Mouse (Mus musculus): Measurements from ENCODE around the gene Cdh23. TPM values are rescaled to one million over a fixed set of nuclear protein-coding genes. Genes with fewer than 3 reads are reported as not detected.

Gene Cdh23
- polyA plus RNA-seq, 1 experiment = 9.0 TPM

DNA sequence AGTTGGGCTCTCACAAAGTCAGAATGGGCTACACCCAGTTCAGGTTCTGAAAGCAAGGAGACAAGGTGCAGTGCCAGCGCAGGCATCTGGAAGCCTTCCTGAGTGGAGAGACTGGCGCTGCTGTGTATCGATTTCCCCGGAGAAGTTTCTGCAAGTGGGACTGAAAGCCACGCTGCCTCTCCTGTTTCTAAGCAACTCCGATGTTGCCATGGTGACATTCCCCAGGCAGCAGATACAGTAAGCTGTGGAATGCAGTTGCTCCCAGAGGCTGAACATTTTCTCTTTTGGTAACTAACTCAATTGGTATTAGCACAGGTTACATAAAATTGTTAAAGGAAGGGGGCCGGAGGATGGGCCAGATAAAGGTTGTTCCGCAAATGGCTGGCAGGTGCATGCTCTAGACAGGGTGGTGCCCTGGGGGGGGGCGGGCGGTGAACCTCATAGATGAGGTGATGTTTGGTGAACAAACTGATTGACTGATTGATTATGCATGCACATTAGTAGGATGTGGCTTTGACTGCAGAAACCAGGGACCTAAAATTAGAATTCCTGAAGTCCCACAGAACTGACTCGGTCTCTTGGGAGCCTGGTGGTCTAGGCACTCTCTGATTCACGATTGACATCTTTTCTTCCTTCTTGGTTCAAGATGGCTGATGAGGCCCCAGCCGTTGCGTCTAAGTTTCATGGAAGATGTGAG, 410.5 kb downstream of the Cdh23 start:
- TF ChIP-seq CTCF (IDR thresholded peaks at IDR 0.05; ENCODE audit: borderline replicate concordance, extremely low read depth, insufficient read depth, insufficient read length) (no peak), POLR2A (IDR thresholded peaks at IDR 0.05; ENCODE audit: borderline replicate concordance, extremely low read depth, insufficient read depth, insufficient read length, poor library complexity, severe bottlenecking) (no peak)

GRCm38 (mm10) chr10:60285183-60285582, 411.1 kb downstream of the Cdh23 start:
- TF ChIP-seq POLR2A (IDR thresholded peaks at IDR 0.05; ENCODE audit: borderline replicate concordance, extremely low read depth, insufficient read depth, insufficient read length, poor library complexity, severe bottlenecking) = no peak
- no peak for TF ChIP-seq CTCF (IDR thresholded peaks at IDR 0.05; ENCODE audit: borderline replicate concordance, extremely low read depth, insufficient read depth, insufficient read length)
- DNase-seq (ENCODE audit: low read depth) = no peak

More for the DNA sequence above, 410.5 kb downstream of the Cdh23 start:
- peak; percentile 96 for DNase-seq (ENCODE audit: low read depth)

GRCm38 (mm10) chr10:60284676-60285111, 411.6 kb downstream of the Cdh23 start:
- TF ChIP-seq POLR2A (IDR thresholded peaks at IDR 0.05; ENCODE audit: borderline replicate concordance, extremely low read depth, insufficient read depth, insufficient read length, poor library complexity, severe bottlenecking) (no peak), CTCF (IDR thresholded peaks at IDR 0.05; ENCODE audit: borderline replicate concordance, extremely low read depth, insufficient read depth, insufficient read length) (no peak)
- DNase-seq (ENCODE audit: low read depth) = peak; percentile 52

- TF ChIP-seq CTCF (IDR thresholded peaks at IDR 0.05; ENCODE audit: borderline replicate concordance, extremely low read depth, insufficient read depth, insufficient read length) = no peak
- no peak for TF ChIP-seq POLR2A (IDR thresholded peaks at IDR 0.05; ENCODE audit: borderline replicate concordance, extremely low read depth, insufficient read depth, insufficient read length, poor library complexity, severe bottlenecking)
- DNase-seq (ENCODE audit: low read depth) = no peak
These were observed 412.0 kb downstream of the Cdh23 start for GRCm38 (mm10) chr10:60284248-60284647.

GRCm38 (mm10) chr10:60282116-60283014, 413.9 kb downstream of the Cdh23 start:
- TF ChIP-seq POLR2A (IDR thresholded peaks at IDR 0.05; ENCODE audit: borderline replicate concordance, extremely low read depth, insufficient read depth, insufficient read length, poor library complexity, severe bottlenecking) = no peak
- TF ChIP-seq CTCF (IDR thresholded peaks at IDR 0.05; ENCODE audit: borderline replicate concordance, extremely low read depth, insufficient read depth, insufficient read length) = no peak
- no peak for DNase-seq (ENCODE audit: low read depth)

DNA sequence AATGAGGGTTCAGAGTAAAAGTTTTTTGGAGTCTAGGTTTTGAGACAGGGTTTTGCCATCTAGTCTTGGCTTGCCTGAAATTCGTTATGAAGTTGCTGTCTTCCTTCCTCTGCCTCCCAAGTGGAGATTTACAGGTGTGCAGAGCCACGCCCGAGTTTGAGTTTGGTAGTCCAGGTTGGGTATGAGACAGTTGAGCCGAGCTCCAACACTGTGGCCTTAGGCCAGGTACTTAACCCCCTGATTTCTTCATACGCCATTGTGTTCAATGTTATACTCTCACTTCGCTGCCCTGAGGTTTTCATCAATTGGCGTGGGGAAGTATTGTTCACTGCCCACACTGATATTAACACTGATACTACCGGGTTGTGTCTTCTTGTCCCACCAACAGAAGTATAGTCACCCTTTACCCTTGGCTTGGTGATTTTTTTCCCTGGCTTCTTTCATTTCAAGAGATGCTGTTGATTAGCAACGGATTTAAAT, 414.7 kb downstream of the Cdh23 start:
- TF ChIP-seq POLR2A (IDR thresholded peaks at IDR 0.05; ENCODE audit: borderline replicate concordance, extremely low read depth, insufficient read depth, insufficient read length, poor library complexity, severe bottlenecking) (no peak), CTCF (IDR thresholded peaks at IDR 0.05; ENCODE audit: borderline replicate concordance, extremely low read depth, insufficient read depth, insufficient read length) (no peak)
- DNase-seq (ENCODE audit: low read depth) = no peak

DNA sequence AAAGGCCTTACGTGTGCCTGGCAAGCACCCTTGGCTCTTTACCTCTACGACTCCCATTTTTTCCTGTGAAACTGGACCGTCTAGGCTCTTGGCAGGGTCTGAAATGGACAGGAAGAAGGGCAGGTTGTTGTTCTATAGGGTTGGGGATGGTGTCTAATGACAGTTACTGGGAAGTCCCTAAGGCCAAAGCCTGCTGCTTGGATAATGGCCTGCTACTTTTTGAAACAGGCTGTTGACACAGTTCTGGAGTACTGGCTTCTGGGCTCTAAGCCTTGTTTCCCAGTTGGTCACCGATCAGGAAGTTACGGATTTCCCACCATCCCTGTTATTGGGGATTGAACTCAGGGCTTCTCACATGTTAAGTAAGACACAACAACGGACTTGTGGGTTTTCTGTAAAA, 415.9 kb downstream of the Cdh23 start:
- no peak for DNase-seq (ENCODE audit: low read depth)
- TF ChIP-seq CTCF (IDR thresholded peaks at IDR 0.05; ENCODE audit: borderline replicate concordance, extremely low read depth, insufficient read depth, insufficient read length) (no peak), POLR2A (IDR thresholded peaks at IDR 0.05; ENCODE audit: borderline replicate concordance, extremely low read depth, insufficient read depth, insufficient read length, poor library complexity, severe bottlenecking) (no peak)

DNA sequence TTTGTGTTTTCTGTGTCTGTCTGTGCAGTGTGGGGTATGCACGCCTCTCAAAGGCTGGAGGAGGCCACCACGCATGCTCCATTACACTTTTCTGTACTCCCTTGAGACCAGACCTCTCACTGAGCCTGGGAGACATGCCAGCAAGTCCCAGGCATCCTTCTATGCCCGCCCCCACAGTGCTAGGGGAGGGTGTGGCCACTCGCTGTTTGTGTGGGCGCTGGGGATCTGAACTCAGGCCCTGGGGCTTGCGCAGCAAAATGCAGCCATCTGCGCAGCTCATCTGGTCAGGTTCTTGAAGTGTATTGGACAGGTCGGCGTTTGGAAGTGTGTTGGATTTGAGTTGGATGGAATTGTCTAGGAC, 416.4 kb downstream of the Cdh23 start:
- TF ChIP-seq POLR2A (IDR thresholded peaks at IDR 0.05; ENCODE audit: borderline replicate concordance, extremely low read depth, insufficient read depth, insufficient read length, poor library complexity, severe bottlenecking) (no peak), CTCF (IDR thresholded peaks at IDR 0.05; ENCODE audit: borderline replicate concordance, extremely low read depth, insufficient read depth, insufficient read length) (no peak)
- DNase-seq (ENCODE audit: low read depth) = peak; percentile 37

DNA sequence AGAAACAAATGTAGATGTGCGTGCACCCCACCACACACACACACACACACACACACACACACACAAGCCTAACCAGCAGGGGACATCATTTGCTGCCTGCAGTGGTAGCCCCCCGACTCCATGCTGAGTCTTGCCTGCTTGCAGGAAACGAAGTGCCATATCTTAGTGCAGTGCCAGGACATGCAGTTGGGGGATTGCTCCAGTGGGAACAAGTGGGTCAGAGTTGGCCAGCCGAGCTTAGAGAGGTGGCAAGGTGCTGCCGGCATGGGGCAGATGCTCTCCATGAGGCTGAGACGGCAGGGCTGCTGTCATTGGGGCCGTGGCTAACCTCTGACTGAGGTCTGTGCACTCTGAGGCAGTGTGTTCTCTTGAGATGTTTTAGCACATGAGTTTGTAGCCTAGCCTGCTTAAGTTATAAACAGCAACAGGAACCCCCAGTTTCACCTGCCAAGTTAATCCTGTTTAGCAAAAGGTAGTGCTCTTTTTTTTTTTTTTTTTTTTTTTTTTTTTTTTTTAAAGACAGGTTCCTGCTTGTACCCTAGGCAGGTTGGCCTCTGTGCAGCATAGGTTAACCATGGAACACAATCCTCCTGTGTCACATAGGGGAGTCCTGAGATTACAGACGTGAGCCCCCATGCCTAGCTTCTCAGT, 416.9 kb downstream of the Cdh23 start:
- TF ChIP-seq CTCF (IDR thresholded peaks at IDR 0.05; ENCODE audit: borderline replicate concordance, extremely low read depth, insufficient read depth, insufficient read length) (no peak), POLR2A (IDR thresholded peaks at IDR 0.05; ENCODE audit: borderline replicate concordance, extremely low read depth, insufficient read depth, insufficient read length, poor library complexity, severe bottlenecking) (no peak)
- DNase-seq (ENCODE audit: low read depth) = no peak

- no peak for TF ChIP-seq CTCF (IDR thresholded peaks at IDR 0.05; ENCODE audit: borderline replicate concordance, extremely low read depth, insufficient read depth, insufficient read length)
- no peak for TF ChIP-seq POLR2A (IDR thresholded peaks at IDR 0.05; ENCODE audit: borderline replicate concordance, extremely low read depth, insufficient read depth, insufficient read length, poor library complexity, severe bottlenecking)
- no peak for DNase-seq (ENCODE audit: low read depth)
These were observed 417.5 kb downstream of the Cdh23 start for GRCm38 (mm10) chr10:60278786-60279185.

DNA sequence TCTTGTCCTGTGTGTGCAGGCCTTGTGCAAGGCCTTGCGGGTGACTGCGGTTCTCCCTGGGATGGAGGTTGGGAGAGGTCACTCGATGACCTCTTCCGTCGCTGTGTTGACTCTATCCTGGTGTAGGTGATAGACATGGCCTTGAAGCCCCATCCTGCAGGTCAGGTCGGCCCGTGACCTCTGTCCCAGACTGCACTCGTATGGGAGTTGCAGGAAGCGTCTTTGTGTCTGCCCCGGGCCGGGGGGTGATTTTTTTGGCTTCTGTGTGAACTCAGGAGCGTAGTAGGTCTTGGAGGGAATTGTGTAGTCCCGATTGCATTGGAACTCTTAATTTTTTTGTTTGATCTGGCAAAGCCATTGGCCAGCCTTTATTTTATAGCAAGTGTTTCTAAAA, 418.3 kb downstream of the Cdh23 start:
- no peak for TF ChIP-seq POLR2A (IDR thresholded peaks at IDR 0.05; ENCODE audit: borderline replicate concordance, extremely low read depth, insufficient read depth, insufficient read length, poor library complexity, severe bottlenecking)
- TF ChIP-seq CTCF (IDR thresholded peaks at IDR 0.05; ENCODE audit: borderline replicate concordance, extremely low read depth, insufficient read depth, insufficient read length) = no peak
- no peak for DNase-seq (ENCODE audit: low read depth)

Measured in brain, embryonic 14.5 days (tissue).